Mouse (Mus musculus) activated CD4-positive, CD25-positive, alpha-beta regulatory T cell (primary cell): Measurements from ENCODE around the gene Man1b1. TPM values are rescaled to one million over a fixed set of nuclear protein-coding genes. Genes with fewer than 3 reads are reported as not detected.

Experiments
- polyA plus RNA-seq, 2 experiments: library from polyadenylated mRNA; unstranded; fragments of 100-300 nt; shearing (Covaris generic); gene quantifications; one replicate each; pipeline ENCODE4 v1.2.1; 2017

The Man1b1 gene
- 10 to 100 TPM; 17.2 to 17.6 TPM for polyA plus RNA-seq

GRCm38 (mm10) chr2:25332286-25333160 lies at the start of gene Man1b1:
Gene Man1b1, plus strand, starts transcription at chr2:25332338.

GRCm38 (mm10) chr2:25287927-25288649 lies 44.0 kb upstream of the Man1b1 start, which contains the start of gene Tmem210:
Gene Tmem210, plus strand, starts transcription at chr2:25288145.

GRCm38 (mm10) chr2:25289651-25290050 lies 42.5 kb upstream of the Man1b1 start, which contains the start of gene Lrrc26:
Gene Lrrc26, plus strand, starts transcription at chr2:25289915.

GRCm38 (mm10) chr2:25318971-25319773 lies 13.0 kb upstream of the Man1b1 start, which contains the start of gene Grin1:
Gene Grin1, minus strand, starts transcription at chr2:25319187.

DNA sequence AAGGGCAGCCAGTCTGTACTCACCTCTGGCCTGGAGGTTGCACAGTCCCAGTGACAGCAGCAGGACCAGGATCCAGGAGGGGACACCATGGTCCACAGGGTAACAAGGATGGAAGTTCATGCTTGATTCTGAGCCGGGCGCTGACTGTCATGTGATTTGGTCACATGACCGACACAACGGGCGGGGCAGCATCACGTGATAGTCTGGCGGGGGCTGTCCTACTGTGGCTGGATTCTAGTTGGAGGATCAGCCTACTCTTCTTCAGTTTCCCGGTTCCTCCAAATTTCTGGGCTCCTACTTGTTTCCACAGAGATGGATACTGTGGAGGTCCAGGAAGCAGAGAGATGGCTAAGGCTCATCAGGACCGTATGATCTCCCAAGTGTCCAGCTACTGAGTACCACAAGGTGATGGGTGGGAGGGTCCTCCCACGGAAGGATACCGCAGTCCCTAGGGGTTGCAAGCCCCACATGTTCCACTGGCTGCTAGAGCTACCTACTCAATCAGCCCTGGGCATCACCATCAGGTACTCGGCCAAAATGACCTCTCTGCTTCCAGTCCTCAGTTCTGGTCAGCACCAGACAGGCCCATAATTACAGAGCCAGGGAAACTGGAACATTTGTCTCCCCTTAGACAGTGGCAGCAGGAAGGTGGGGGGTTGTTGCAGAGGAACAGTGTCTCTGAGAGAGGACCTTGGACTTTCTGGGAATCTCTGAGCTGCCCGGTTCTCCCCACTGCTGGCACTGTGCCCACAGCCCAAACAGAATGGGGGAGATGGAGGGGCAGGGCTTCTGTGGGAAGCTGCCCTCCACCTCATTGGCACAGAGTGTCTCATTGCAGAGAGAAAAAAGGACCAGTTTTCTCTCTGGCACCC lies 24.3 kb downstream of the Man1b1 start, which contains the start of gene Dpp7:
Gene Dpp7 (minus strand): TSS at position 152 of the 872 bp plus-strand sequence.

GRCm38 (mm10) chr2:25365091-25365761 lies 33.1 kb downstream of the Man1b1 start, which contains the start of gene Uap1l1:
Gene Uap1l1, minus strand, starts transcription at chr2:25365682.

DNA sequence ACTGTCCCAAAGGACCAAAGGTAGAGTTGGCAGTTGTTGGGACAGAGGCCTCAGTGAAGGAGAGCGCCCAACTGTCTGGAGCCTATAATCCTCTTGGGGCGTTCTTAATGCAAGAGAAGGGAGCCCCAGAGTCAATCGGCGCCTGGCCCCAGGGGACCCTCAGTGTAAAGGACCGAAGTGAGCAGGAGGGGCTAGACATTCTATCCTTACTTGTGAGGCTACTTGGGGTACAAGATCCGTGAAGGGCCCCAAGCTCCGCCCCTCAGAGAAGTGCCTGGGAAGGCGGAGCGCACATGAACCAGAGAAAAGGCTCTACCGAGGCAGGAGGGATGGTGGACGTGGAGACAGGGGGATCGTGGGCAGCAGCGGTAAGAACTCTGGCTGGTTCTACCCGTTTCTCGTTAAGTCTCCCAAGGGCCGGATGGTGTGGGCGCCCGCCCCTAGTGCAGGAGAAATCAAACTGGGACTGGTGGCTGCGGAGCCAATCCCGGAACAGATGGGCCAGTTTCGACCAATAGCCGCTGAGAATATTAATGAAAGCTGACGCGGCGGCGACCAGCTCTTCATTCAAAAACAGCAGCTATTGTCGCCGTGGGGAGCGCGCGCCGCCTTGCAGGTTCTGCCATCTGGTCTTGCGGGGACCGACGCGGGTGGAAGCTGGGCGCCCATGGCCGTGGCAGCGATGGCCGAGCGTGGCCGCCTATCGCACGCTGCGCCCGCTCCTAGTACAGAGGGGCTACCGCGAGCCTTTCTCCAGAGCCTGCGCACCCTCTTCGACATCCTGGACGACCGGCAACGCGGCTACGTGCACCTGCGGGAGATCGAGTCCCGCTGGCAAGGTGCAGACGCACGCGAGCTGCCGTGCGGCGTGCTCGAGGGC lies 39.9 kb downstream of the Man1b1 start, which contains the start of gene Sapcd2:
Gene Sapcd2 (plus strand): TSS at position 558 of the 880 bp plus-strand sequence.

GRCm38 (mm10) chr2:25395721-25396596 lies 63.8 kb downstream of the Man1b1 start, which contains the start of gene Entpd2:
Gene Entpd2, plus strand, starts transcription at chr2:25395874.

DNA sequence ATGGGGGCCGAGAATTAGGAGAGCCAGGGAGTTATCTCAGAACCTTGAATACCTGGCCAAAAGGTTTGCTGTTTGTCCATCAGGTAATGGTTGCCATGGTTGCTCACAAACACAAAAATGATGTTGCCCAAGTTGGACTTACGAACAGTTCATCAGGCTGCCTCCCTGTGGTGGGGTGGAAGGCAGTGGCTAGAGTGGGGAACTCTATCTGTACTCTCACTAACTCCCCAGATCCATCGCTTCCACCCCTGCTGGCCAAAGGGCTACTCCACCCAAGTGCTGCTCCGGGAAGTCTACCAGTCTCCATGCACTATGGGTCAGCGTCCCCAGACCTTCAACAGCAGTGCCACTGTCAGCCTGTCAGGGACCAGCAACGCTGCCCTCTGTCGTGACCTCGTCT lies 66.9 kb downstream of the Man1b1 start, which contains the start of gene Npdc1:
Gene Npdc1 (plus strand): TSS at position 301 of the 400 bp plus-strand sequence.

Other genes starting within 250 kb of the Man1b1 start
- 1 to 10 TPM; 1.3 to 1.4 TPM for gene Noxa1, start 237.2 kb upstream of the Man1b1 start, polyA plus RNA-seq
- gene Nrarp, start 151.6 kb upstream of the Man1b1 start, polyA plus RNA-seq: 1 to 10 TPM; 3.6 to 4.7 TPM
- gene Tor4a, start 135.5 kb upstream of the Man1b1 start, polyA plus RNA-seq: 100 to 1,000 TPM in 1 of 2 experiments, 10 to 100 TPM in 1; 82.2 to 121 TPM
- 100 to 1,000 TPM; 104 to 121 TPM for gene Nelfb, start 120.8 kb upstream of the Man1b1 start, polyA plus RNA-seq
- not detected for gene Stpg3, start 117.7 kb upstream of the Man1b1 start, polyA plus RNA-seq
- under 1 TPM in 1 of 2 experiments, not detected in 1; 0.44 TPM for gene Fam166a, start 113.6 kb upstream of the Man1b1 start, polyA plus RNA-seq
- 100 to 1,000 TPM; 153 to 167 TPM for gene Tubb4b, start 107.6 kb upstream of the Man1b1 start, polyA plus RNA-seq
- gene Slc34a3, start 98.0 kb upstream of the Man1b1 start, polyA plus RNA-seq: under 1 TPM in 1 of 2 experiments, not detected in 1; 0.07 TPM
- gene Rnf224, start 95.6 kb upstream of the Man1b1 start, polyA plus RNA-seq: under 1 TPM in 1 of 2 experiments, not detected in 1; 0.14 TPM
- gene Rnf208, start 90.1 kb upstream of the Man1b1 start, polyA plus RNA-seq: 1 to 10 TPM; 1.2 to 4.3 TPM
- not detected for gene Cysrt1, start 89.9 kb upstream of the Man1b1 start, polyA plus RNA-seq
- gene AL732309.1, start 85.5 kb upstream of the Man1b1 start, polyA plus RNA-seq: 1 to 10 TPM; 2.1 to 9.4 TPM
- 10 to 100 TPM; 31.0 to 41.1 TPM for gene Tmem203, start 76.9 kb upstream of the Man1b1 start, polyA plus RNA-seq
- 10 to 100 TPM; 10.9 to 12.4 TPM for gene Tprn, start 69.7 kb upstream of the Man1b1 start, polyA plus RNA-seq
- 100 to 1,000 TPM; 140 TPM for gene Ssna1, start 59.9 kb upstream of the Man1b1 start, polyA plus RNA-seq
- 10 to 100 TPM; 78.1 to 84.1 TPM for gene Anapc2, start 59.9 kb upstream of the Man1b1 start, polyA plus RNA-seq
- gene Tmem210, start 44.2 kb upstream of the Man1b1 start, polyA plus RNA-seq: not detected
- not detected for gene Lrrc26, start 42.4 kb upstream of the Man1b1 start, polyA plus RNA-seq
- under 1 TPM; 0.10 to 0.39 TPM for gene Grin1, start 13.2 kb upstream of the Man1b1 start, polyA plus RNA-seq
- gene Dpp7, start 24.0 kb downstream of the Man1b1 start, polyA plus RNA-seq: 10 to 100 TPM; 13.0 to 16.1 TPM
- 10 to 100 TPM; 50.7 to 71.9 TPM for gene Uap1l1, start 33.3 kb downstream of the Man1b1 start, polyA plus RNA-seq
- gene Sapcd2, start 40.0 kb downstream of the Man1b1 start, polyA plus RNA-seq: 1 to 10 TPM; 4.3 to 6.6 TPM
- gene Entpd2, start 63.5 kb downstream of the Man1b1 start, polyA plus RNA-seq: under 1 TPM in 1 of 2 experiments, not detected in 1; 0.17 TPM
- gene Npdc1, start 67.0 kb downstream of the Man1b1 start, polyA plus RNA-seq: 1 to 10 TPM; 1.1 to 4.0 TPM
- 10 to 100 TPM; 13.1 to 35.9 TPM for gene Fut7, start 90.9 kb downstream of the Man1b1 start, polyA plus RNA-seq
- 10 to 100 TPM; 20.5 to 67.6 TPM for gene Abca2, start 96.4 kb downstream of the Man1b1 start, polyA plus RNA-seq
- 1 to 10 TPM; 1.1 to 2.4 TPM for gene Clic3, start 124.5 kb downstream of the Man1b1 start, polyA plus RNA-seq
- 100 to 1,000 TPM in 1 of 2 experiments, 10 to 100 TPM in 1; 95.9 to 106 TPM for gene Paxx, start 128.8 kb downstream of the Man1b1 start, polyA plus RNA-seq
- under 1 TPM in 1 of 2 experiments, not detected in 1; 0.63 TPM for gene Ptgds, start 137.7 kb downstream of the Man1b1 start, polyA plus RNA-seq
- gene Lcn12, start 161.6 kb downstream of the Man1b1 start, polyA plus RNA-seq: not detected
- gene Fbxw5, start 168.4 kb downstream of the Man1b1 start, polyA plus RNA-seq: 10 to 100 TPM; 64.4 to 86.7 TPM
- gene C8g, start 169.4 kb downstream of the Man1b1 start, polyA plus RNA-seq: 1 to 10 TPM; 5.9 to 6.1 TPM
- gene Traf2, start 214.6 kb downstream of the Man1b1 start, polyA plus RNA-seq: 10 to 100 TPM; 52.5 to 80.6 TPM
- 100 to 1,000 TPM; 327 to 440 TPM for gene Edf1, start 225.5 kb downstream of the Man1b1 start, polyA plus RNA-seq
- 1 to 10 TPM; 1.2 to 1.8 TPM for gene Mamdc4, start 242.5 kb downstream of the Man1b1 start, polyA plus RNA-seq
- gene Phpt1, start 242.9 kb downstream of the Man1b1 start, polyA plus RNA-seq: 10 to 100 TPM; 51.3 to 89.9 TPM
- gene Ajm1, start 249.4 kb downstream of the Man1b1 start, polyA plus RNA-seq: under 1 TPM; 0.58 to 0.69 TPM